Mouse (Mus musculus) midbrain, embryonic 16.5 days (tissue): ENCODE measurements around the gene Dtx4. TPM values are rescaled to one million over a fixed set of nuclear protein-coding genes. Genes with fewer than 3 reads are reported as not detected.

Experiments used
- ATAC-seq: fragments of 200-750 bp; cut with Nextera tagmentation; 2 replicates; pipeline ENCODE4 v1.8.0; 2017; ENCODE audit warnings: moderate TSS enrichment
- H3K27ac ChIP-seq: fragments of 300-500 bp; sonication (generic); 2 replicates; pipeline ENCODE4 v1.5.1; 2014; ENCODE audit warnings: mild to moderate bottlenecking, low read length, mixed read lengths
- H3K27me3 ChIP-seq: fragments of 300-500 bp; sonication (generic); 2 replicates; pipeline ENCODE4 v1.6.1; 2014; ENCODE audit warnings: low read depth, low read length, mixed read lengths; ENCODE audit not compliant: control insufficient read depth, insufficient read depth
- H3K36me3 ChIP-seq: fragments of 300-500 bp; sonication (generic); 2 replicates; pipeline ENCODE4 v1.6.1; 2014; ENCODE audit warnings: mild to moderate bottlenecking, low read length, moderate library complexity, mixed read lengths; ENCODE audit not compliant: control insufficient read depth, insufficient read depth
- H3K4me1 ChIP-seq: fragments of 300-500 bp; sonication (generic); 2 replicates; pipeline ENCODE4 v1.6.1; 2014; ENCODE audit warnings: mild to moderate bottlenecking, low read length, mixed read lengths; ENCODE audit not compliant: control insufficient read depth, insufficient read depth
- H3K4me2 ChIP-seq: fragments of 300-500 bp; sonication (generic); 2 replicates; pipeline ENCODE4 v1.6.1; 2014; ENCODE audit warnings: mild to moderate bottlenecking, low read length, mixed read lengths
- H3K4me3 ChIP-seq: fragments of 300-500 bp; sonication (generic); 2 replicates; pipeline ENCODE4 v1.5.1; 2014; ENCODE audit warnings: low read depth, mild to moderate bottlenecking, low read length, moderate library complexity, mixed read lengths
- H3K9ac ChIP-seq: fragments of 300-500 bp; sonication (generic); 2 replicates; pipeline ENCODE4 v1.6.1; 2014; ENCODE audit warnings: low read depth, low read length, mixed read lengths
- H3K9me3 ChIP-seq: fragments of 300-500 bp; sonication (generic); replicated peaks from 2 replicates; pipeline ENCODE4 v1.6.1; 2014; ENCODE audit warnings: mild to moderate bottlenecking, low read length, mixed read lengths; ENCODE audit not compliant: control insufficient read depth, poor library complexity, severe bottlenecking
- WGBS: fragments of 180-500 bp; shearing (Covaris S2); extraction: QIAGEN DNeasy Blood & Tissue Kit; methylation state at CpG from one replicate; pipeline ENCODE4 v1.1.7; 2014; 5-methylcytosine and 5-hydroxymethylcytosine counted together
- polyA plus RNA-seq: library from polyadenylated mRNA; unstranded; fragments of >200 nt; fragmentation: Nextera tagmentation; extraction: Ambion mirVana; gene quantifications from 2 replicates; pipeline ENCODE4 v1.2.1, GENCODE M21; 2015

The Dtx4 gene
- polyA plus RNA-seq, 1 experiment from 2014 or later: 39.3 TPM

GRCm38 (mm10) chr19:12498321-12498720 is 2.9 kb downstream of the Dtx4 start:
- Histone ChIP-seq H3K4me1 (peaks cover 46% of the 10 kb centered on the region), H3K27me3 (no peaks in the 10 kb centered on the region), H3K9me3 (no peaks in the 10 kb centered on the region), H3K9ac (no peak overlapping the region), H3K4me2 (peak overlapping the region; percentile 88), H3K4me3 (no peak overlapping the region), H3K36me3 (no peaks in the 10 kb centered on the region), H3K27ac (peak overlapping the region; percentile 10)
- no peak for ATAC-seq
- WGBS: 51% methylated on average over 4 of the region's 4 CpGs

- Histone ChIP-seq H3K27me3 (no peaks in the 10 kb centered on the region), H3K9me3 (no peaks in the 10 kb centered on the region), H3K4me3 (no peak overlapping the region), H3K4me2 (peak overlapping the region; percentile 16; the same call in 1 of the 2 replicates), H3K36me3 (no peaks in the 10 kb centered on the region), H3K4me1 (peaks cover 46% of the 10 kb centered on the region), H3K9ac (no peak overlapping the region), H3K27ac (peak overlapping the region; percentile 10; the same call in 1 of the 2 replicates)
- 54% methylated on average over 2 of the region's 2 CpGs for WGBS
- no peak for ATAC-seq
Observed at GRCm38 (mm10) chr19:12497909-12498308, 3.3 kb downstream of the Dtx4 start.

- H3K27ac ChIP-seq: no peak overlapping the region
- no peak overlapping the region for H3K4me3 ChIP-seq
- H3K4me1 ChIP-seq: peaks cover 42% of the 10 kb centered on the region
Observed at GRCm38 (mm10) chr19:12496241-12496640, 5.0 kb downstream of the Dtx4 start.

GRCm38 (mm10) chr19:12494972-12495535 is 6.2 kb downstream of the Dtx4 start:
- no peak for ATAC-seq
- 29% methylated on average over 3 of the region's 3 CpGs for WGBS
- H3K9me3 ChIP-seq: no peaks in the 10 kb centered on the region
- no peaks in the 10 kb centered on the region for H3K27me3 ChIP-seq
- no peak overlapping the region for H3K4me2 ChIP-seq
- H3K4me3 ChIP-seq: no peak overlapping the region
- no peak overlapping the region for H3K9ac ChIP-seq
- peaks cover 19% of the 10 kb centered on the region for H3K36me3 ChIP-seq
- peaks cover 44% of the 10 kb centered on the region for H3K4me1 ChIP-seq
- no peak overlapping the region for H3K27ac ChIP-seq

More at GRCm38 (mm10) chr19:12496241-12496640, 5.0 kb downstream of the Dtx4 start:
- Histone ChIP-seq H3K27me3 (no peaks in the 10 kb centered on the region), H3K36me3 (peaks cover 10% of the 10 kb centered on the region), H3K9ac (no peak overlapping the region), H3K4me2 (no peak overlapping the region), H3K9me3 (no peaks in the 10 kb centered on the region)
- no peak for ATAC-seq
- 68% methylated on average over 2 of the region's 2 CpGs for WGBS

- H3K9ac ChIP-seq: no peak overlapping the region
- no peak overlapping the region for H3K27ac ChIP-seq
- H3K4me3 ChIP-seq: no peak overlapping the region
- peaks cover 19% of the 10 kb centered on the region for H3K36me3 ChIP-seq
- peaks cover 44% of the 10 kb centered on the region for H3K4me1 ChIP-seq
- peak overlapping the region; percentile 5; the same call in 1 of the 2 replicates for H3K4me2 ChIP-seq
- no peak for ATAC-seq
- H3K27me3 ChIP-seq: no peaks in the 10 kb centered on the region
- WGBS: 8% methylated on average over 4 of the region's 4 CpGs
- H3K9me3 ChIP-seq: no peaks in the 10 kb centered on the region
Observed at GRCm38 (mm10) chr19:12494187-12494458, 7.1 kb downstream of the Dtx4 start.

DNA sequence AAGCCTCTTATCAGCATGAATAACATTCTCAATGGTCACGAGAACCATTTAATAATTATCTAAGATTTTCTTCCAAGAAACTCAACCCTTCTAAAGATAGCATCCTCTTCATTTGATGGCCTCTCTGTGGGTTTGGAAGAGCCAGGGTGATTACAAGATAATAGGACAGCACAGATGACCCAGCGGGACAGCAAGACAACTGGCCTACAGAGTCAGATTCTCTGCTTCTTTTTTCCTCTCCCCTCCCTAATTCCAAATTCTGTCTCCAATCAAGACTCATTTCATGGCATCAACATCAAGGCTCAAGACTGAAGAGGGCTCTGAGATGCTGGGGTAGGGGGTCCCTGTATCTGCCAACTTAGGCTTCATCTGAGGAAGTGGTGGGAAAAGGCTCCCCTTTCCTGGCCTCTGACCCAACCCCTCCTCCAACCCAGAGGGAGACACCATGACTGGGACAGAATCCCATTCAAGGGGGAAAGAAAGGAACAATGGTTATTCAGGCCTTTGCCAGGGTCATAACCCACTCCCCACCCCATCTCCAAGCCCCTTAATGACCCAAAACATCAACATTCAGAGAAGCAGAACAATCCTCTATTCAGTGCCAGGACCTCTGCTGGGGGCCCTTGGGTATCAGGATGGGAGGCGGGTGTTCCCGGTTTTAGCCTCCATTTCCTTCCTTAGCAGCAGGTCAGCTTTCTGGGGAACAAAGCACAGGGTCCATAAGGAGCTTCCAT is 7.6 kb downstream of the Dtx4 start:
- H3K4me1 ChIP-seq: peaks cover 44% of the 10 kb centered on the region
- no peak overlapping the region for H3K27ac ChIP-seq
- 21% methylated on average over 4 of the region's 4 CpGs for WGBS
- no peak overlapping the region for H3K4me3 ChIP-seq
- ATAC-seq: no peak
- no peaks in the 10 kb centered on the region for H3K9me3 ChIP-seq
- H3K4me2 ChIP-seq: peak overlapping the region; percentile 5; the same call in 1 of the 2 replicates
- H3K9ac ChIP-seq: no peak overlapping the region
- H3K27me3 ChIP-seq: no peaks in the 10 kb centered on the region
- peaks cover 19% of the 10 kb centered on the region for H3K36me3 ChIP-seq

- ATAC-seq: no peak
- peaks cover 36% of the 10 kb centered on the region for H3K4me1 ChIP-seq
- 0 out of 2 replicates have a peak overlapping the region, but pooled peaks have one; percentile 36 for H3K27ac ChIP-seq
- WGBS: 81% methylated on average over 7 of the region's 7 CpGs
- peaks cover 19% of the 10 kb centered on the region for H3K36me3 ChIP-seq
- H3K27me3 ChIP-seq: no peaks in the 10 kb centered on the region
- no peak overlapping the region for H3K4me3 ChIP-seq
- no peaks in the 10 kb centered on the region for H3K9me3 ChIP-seq
- no peak overlapping the region for H3K4me2 ChIP-seq
- no peak overlapping the region for H3K9ac ChIP-seq
Observed at GRCm38 (mm10) chr19:12491636-12492035, 9.6 kb downstream of the Dtx4 start.

GRCm38 (mm10) chr19:12489675-12490570 is 11.3 kb downstream of the Dtx4 start:
- peaks cover 30% of the 10 kb centered on the region for H3K4me1 ChIP-seq
- no peaks in the 10 kb centered on the region for H3K9me3 ChIP-seq
- H3K36me3 ChIP-seq: peaks cover 23% of the 10 kb centered on the region
- peak overlapping the region; percentile 51 for H3K27ac ChIP-seq
- 0 out of 2 replicates have a peak overlapping the region, but pooled peaks have one; percentile 2 for H3K4me2 ChIP-seq
- H3K9ac ChIP-seq: no peak overlapping the region
- no peaks in the 10 kb centered on the region for H3K27me3 ChIP-seq
- ATAC-seq: peak; percentile 14; the same call in 1 of the 2 replicates
- no peak overlapping the region for H3K4me3 ChIP-seq
- WGBS: 18% methylated on average over 11 of the region's 11 CpGs
